Mouse (Mus musculus) cerebellum, adult 8-10 months (tissue): Measurements from ENCODE around the gene Cd274.

ENCODE experiments used
- DNase-seq: peaks from one replicate; pipeline ENCODE4 v3.0.0; 2022

Cd274 gene

DNA sequence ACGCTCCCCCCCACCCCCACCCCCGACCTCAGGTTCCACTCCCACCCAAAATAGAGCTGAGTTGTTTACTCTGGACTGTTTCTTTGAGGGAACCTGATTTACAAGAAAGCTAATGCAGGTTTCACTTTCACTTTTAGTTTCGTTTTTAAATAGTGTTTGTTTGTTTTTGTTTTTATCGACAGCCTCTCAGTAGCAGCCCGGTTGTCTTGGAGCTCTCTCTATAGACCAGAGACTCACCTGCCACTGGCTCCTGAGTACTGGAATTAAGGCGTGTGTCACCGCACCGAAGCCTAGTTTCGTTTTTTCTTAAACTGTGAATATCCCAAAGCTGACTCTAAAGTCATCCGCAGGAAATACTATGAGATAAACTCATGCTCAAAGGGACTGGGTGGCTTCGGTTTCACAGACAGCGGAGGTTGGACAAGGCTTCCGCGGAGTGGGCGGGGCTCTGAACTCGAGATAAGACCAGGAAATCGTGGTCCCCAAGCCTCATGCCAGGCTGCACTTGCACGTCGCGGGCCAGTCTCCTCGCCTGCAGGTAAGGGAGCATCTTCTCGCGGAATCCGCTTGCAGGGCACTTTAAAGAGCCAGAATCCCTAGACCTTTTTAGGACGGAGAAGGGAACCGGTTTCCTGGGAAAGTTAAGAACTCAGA, at the start of gene Cd274, which contains the start of gene Plgrkt:
Gene Cd274 (plus strand): TSS at position 487 of the 654 bp plus-strand sequence.
Gene Plgrkt (minus strand): TSS at position 422 of the 654 bp plus-strand sequence.
- peak; percentile 41 for DNase-seq

DNA sequence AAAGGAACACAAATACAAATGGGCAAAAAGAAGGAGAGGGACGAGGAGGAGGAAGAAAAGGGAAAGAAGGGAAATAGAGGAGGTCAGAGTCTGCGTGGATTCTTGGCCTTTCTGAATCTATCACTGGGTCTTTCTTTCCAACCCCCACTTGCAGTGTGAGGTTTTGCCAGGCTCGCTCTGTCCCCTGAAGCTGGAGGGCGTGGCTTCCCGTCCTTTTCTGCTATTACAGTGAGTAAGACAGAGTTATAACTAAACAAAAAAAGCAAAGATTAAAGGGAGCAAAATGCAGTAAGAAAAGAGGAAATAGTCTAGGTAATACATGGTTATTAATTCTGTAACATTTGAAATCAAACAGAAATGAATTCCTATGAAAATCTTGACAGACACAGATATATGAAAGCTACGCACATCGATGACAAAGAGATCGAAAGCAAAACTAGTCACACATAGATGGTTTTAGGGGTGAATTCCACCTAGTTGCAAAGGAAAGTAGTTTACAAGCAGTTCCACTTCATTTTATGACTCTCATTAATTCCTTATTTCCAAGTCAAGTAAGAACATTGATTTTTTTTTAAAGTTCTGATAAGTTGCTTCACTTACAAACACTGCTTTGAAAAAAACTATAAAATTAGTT, 43.7 kb upstream of the Cd274 start:
- DNase-seq, result no peak

DNA sequence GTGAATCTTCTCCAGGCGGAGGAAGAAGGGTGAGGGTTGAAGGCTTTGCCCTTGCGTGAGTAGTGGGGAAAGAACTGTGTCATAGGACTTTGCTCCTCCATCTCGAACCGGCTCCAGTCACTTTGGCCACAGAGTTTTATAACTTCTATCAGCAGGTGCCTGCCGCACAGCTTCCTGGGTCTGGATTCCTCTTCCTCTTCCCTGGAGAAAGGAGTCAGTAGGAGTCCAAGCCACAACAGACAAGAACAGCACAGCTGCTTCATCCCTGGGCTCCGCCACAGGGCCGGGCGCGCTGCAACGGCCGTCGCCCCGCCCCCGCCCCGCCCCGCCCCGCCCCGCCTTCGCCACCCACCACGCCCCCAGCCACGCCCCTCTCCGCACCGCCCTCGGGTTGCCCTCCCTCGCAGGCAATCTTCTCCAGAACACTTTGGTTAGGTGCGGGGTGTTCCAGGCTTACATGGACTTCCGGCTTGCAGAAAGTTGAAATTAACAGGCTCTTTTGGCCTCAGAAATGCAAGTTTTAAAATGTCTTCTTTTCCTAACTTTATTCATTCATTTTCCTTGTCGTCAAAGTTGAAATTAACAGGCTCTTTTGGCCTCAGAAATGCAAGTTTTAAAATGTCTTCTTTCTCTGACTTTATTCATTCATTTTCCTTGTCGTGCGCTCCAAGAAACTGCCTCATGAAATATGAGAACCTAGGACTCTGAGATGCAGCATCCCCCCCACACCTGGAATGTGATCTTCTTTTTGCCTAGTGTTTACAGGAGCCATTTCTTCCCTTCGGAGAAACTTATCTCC, 42.0 kb upstream of the Cd274 start, which contains the start of gene Insl6:
Gene Insl6 (minus strand): TSS at position 304 of the 799 bp plus-strand sequence.
- peak; percentile 9 for DNase-seq

DNA sequence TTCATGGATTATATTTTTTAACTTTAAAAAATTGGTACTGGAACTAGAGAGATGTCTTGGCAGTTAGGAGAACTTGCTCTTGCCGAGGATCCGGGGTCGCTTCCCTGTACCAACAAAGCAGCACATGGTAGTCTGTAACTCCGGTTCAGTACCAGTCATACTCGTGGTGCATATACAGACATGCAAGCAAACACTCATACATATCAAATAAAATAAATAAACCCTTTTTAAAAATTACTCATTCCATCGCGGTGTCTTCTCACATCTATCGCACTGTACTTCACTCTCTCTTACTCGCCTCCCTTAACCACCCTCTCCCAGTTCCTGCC, 41.4 kb upstream of the Cd274 start:
- no peak for DNase-seq

DNA sequence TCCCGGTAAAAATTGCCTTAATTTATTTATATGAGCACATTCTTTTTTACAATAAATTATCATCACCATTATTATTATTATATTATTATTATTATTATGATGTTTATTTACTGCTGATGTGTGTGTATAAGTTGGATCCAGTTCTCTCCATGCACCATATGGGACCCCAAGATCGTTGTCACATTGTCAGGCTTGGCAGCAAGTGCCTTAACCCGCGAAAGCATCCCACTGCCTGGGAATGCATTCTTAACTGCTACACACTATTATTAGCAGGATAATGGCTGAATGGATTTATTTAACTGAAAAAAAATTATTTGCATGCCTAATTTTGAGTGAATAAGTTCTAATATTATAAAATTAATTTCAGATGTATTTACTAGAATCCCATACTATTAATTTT, 40.9 kb upstream of the Cd274 start:
- no peak for DNase-seq

DNA sequence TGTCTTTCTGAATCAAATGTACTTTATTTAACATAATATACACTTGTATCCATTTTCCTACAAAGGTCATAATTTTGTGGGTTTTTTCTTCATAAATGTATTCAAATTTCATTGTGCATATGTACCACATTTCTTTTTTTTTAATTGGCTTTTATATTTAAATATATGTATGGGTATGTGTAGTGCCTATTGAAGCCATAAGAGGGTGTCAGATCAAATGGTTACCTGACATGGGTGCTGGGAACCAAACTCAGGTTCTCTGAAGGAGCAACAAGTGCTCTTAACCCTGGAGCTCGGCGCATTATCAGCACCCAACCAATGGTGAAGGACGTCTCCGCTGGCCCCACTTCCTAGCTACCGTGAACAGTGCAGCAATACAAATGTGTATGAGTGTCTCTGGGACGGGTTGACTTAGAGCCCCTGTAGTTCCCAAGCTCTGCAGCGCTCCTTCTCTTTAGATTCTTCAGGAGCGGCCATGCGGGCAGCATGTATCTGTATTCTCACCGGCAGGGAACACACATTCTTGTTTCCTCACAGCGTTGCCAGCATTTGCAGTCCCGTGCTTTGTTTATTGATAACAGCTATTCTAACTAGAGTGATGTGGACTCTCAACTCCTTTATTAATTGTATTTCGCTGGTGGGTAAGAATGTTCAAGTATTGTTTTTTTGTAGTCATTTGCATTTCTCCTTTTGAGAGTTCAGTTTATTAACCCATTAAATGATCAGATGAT, 40.3 kb upstream of the Cd274 start:
- no peak for DNase-seq

DNA sequence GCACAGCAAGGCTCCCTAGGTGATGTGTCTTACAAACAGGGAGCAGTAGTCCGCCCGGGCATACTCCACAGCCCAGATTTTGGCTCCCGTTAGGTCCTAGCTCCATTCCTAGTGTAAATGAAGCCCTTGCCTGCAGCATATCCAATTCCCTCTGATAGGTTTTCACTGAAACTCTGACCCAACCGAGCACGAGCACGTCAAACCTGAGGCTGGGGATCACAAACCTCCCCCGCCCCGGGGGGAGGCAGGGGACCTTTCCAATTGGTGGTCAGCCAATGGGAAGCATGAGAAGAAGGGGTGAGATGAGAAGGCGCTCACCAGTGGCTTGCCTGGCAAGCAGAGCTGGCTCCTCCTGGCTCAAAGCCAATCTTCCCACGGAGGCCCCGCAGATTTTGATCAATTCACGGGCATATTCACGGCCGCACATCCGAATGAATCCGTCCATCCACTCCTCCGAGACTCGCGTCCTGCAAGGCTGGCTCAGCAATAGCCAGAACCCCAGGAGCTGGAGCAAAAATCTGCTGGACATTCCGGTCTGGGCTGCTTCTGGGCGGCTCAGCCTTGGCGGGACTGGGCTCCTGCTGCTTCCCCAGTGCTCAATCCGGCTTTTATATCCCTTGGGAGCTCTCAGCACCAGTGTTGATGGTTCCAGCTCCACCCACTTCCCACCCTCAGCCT, 33.0 kb upstream of the Cd274 start, which contains the start of gene Rln1:
Gene Rln1 (minus strand): TSS at position 603 of the 678 bp plus-strand sequence.
- DNase-seq, result peak; percentile 21

DNA sequence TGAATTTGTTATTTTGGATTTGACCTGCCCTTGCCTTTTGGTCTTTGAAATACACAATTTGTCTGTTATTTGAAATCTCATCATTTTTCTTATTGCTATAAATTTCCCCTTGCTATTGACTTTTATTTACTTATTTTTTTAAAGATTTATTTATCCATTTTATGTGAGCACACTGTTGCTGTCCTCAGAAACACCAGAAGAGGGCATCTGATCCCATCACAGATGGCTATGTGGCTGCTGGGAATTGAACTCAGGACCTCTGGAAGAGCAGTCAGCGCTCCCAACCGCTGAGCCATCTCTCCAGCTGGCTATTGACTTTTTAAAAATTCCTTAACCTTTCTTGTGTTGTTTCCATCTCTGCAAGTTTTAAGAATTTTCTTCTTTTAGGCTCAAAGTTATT, 30.6 kb upstream of the Cd274 start:
- no peak for DNase-seq

DNA sequence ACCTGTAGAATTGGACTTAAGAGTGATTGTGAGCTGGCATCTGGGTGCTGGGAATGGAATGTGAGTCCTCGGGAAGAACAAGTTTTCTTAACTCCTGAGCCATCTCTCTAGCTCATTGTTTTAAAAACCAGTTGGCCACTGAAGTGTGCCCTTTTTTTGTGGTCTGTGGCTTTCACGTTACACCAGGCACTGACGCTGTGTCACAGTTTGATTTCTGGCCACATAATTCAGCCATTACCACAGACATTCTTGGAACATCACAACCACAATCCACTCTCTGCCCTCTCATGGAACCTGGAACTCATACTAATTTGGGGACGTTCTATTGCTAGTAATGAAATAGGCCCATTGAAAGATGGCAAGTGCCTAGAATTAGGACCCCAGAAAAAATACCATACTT, 26.2 kb upstream of the Cd274 start:
- no peak for DNase-seq

DNA sequence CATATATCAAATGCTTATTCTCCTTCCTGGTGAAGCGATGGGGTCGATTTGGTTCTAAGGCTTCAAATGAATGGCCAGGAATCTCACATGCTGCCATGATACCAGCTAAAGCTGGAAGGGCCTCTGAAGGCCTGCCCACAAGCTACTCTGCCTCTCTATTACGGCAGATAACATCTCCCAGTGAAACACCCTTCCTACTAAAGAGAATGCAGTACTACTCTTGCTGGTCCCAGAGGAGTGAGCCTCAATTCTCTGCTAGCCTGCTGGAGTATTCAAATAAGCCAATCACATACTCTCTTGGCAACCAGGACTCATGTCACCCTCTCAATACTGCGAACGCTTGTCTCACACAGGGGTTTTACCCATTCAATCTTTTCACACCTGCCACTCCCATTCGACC, 25.0 kb upstream of the Cd274 start:
- no peak for DNase-seq

DNA sequence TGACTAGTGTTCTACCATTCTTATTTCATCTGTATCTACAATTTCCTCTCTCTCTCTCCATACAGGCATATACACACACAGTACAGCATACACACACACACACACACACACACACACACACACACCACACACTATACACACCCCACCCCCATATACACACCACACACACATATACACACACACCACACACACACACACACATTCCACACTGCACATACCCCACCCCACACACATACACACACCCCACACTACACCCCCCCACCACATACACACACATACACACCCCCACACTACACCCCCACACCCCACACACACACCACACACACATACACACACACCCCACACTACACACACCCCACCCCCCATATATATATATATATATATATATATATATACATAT, 22.4 kb upstream of the Cd274 start:
- no peak for DNase-seq

DNA sequence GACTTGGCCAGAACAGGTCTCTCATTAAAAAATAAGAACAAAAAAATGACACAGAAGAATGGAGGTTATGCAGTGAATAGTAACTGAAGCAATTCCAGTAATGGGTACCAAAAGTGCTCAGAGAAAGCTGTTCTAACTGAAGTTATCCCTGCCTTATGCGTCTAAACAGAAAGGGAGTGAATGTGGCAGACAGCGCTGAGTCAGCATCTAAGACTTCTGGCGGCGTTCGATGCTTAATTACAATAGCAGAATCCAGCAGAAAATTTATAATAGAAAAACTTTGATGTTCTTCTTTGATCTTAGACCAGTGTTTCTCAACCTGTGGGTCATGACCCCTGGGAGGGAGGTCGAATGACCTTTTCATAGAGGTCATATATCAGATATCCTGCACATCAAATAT, 21.6 kb upstream of the Cd274 start:
- no peak for DNase-seq

DNA sequence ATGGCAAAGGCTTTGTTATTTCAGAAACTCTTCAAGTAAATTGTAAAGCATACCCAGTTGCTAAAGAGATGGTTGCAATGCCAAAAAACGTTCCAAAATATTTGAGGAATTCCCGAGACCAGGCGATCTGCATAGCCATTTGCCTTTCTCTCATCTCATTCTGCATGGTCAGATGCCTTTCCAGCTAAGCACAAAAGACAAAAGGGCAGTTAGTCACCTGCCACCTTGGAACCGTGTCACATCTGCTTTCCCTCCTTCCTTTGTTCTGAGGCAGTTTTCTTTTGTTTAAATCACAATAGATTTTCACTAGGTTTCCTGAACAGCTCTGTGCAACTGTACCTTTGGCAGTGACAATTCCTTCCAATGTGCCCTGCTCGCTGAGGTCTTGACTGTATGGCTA, 16.3 kb upstream of the Cd274 start:
- no peak for DNase-seq

DNA sequence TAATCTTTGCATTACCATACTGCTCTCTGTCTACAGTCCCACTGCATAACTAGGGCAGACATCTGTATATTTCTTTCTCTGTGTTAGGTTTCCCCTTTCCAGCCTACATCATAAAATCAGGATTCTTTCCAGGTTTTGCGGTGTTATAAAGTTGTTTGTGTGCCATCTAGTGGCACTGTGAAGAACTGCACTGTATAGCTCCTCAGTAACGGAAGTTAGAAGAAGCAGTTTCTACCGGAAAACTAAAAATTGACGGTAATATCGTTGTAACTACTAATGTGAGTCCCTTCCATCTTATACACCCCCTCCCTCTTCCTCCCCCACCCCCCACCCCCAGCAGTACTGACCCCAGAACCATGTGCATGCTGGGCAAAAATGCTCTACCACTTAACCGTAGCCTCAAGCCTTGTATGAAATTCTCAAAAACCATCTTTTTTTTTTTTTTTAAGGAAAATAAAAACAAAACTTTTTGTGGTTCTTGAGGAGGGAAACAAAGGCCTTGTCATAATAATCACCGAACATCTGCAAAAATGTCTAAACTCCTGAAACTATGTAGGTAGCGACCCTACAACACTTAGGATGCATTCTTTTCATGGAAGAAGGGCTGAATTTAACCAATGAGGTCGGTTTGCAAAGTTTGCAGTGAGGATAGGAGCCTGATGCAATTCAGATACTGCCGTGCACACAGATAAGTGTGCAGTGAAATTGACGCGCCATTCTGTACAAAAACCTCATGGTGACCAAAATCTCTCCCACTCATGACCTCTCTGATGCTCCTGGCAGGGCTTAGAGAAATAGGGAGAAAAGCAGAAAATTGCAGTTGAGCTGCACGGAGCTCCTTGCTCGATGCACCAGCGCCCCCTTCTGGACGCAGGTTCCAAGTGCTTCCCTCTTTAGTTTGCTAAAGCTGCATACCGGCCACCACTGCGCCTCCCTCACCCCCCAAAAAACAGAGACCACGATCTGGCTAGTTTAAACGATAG, 12.1 kb upstream of the Cd274 start:
- DNase-seq, result peak; percentile 85

DNA sequence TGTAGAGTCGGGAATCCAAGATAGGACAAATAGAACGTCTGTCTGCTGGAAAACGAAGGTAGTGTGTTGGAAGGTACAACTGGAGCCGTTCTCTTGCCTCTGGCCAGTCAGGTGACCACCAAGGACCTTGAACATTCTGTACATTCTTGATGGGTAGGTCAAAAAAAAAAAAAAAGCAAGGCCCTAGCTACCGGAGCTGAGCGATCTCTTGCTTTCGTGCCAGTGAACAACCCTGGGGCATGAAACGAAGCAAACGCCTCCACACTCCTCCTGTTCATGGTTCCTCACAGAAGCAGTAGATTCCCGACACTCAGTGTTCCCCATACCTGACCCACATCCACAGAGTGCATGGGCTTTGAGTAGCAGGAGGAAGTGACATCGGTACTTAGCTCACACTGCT, 11.0 kb upstream of the Cd274 start:
- no peak for DNase-seq

DNA sequence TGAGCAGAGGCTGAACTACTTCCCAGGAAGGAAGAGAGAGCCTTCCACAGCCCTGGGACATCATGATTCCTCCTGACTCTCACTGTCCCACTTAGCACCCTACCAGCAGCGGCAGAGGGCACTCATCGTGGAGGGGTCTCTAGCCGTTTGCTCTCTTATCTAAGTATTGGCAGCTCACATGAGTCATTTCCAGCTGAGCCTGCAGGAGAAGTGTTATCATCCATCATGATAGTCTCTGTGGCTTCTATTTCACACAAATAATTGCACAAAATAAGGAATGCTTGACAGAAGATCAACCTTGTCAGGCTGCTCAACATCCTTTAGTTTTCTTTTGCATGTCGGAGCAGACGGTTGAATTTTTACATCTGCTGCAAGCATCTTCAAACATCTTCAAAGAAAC, 7.0 kb upstream of the Cd274 start:
- no peak for DNase-seq

DNA sequence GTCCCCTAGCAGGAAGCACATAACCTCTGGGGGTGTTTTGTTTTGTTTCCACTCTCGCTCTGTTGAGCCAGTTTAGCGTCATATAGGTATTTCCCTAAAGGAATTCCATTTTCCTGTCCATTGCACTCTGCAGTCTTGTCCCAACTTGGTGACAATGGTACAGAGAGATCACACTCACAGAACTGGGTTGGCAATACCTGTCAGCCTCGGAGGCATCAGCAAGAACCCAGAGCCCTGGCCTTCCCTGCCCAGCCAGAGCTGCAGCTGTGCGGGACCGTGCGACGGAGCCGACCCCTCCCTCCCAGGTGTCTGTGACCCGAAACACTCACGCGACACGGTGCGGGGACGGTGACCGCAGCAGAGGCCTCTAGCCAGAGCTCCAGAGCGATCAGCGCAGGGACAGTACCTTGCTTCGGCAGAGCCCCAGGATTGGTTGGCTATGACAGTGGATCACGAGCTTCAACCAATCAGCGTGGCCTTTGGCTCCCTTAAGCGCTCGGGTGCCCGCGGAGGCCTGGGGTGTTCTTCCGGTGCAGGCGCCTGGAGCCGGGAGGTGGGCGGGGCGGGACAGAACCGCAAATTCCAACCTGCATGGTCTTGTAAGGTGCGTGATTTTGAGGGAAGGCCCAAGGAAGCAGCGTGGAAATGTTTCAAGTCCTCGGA, 5.7 kb upstream of the Cd274 start:
- peak; percentile 91 for DNase-seq

DNA sequence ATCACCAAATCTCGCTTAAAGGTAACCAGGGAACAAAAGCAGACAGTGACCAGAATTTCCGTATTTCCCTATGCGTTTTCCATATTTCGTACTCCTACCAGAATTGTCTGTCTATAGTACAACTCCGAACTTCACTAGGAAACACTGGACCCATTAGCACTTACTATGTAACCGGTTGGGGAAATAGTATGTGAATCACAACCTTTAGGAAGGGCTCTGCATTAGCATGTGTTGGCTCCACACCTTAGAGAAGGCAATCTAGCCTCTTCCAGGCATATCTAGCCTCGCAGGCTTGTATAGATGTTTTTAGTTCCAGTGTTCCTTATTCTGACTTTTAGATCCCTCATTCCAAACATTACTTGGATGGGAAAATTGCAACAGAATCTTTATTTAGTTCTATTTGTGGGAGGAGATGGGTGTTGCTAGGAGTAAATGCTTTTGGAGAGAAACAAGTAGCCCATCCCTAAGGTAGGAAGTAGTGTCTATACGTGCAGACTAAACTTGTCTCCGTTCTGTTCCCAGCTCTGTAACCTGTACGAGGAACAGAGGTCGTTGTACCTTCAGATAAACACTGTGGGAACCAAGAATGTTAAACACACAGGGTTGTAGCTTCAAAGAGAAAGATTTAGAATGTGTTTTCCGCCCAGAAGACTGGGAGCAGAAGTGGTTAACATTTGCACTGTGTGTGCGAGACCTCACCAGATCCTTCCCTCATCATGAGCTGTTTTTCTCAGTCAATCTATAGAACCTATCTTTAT, 4.9 kb upstream of the Cd274 start:
- DNase-seq, result no peak

DNA sequence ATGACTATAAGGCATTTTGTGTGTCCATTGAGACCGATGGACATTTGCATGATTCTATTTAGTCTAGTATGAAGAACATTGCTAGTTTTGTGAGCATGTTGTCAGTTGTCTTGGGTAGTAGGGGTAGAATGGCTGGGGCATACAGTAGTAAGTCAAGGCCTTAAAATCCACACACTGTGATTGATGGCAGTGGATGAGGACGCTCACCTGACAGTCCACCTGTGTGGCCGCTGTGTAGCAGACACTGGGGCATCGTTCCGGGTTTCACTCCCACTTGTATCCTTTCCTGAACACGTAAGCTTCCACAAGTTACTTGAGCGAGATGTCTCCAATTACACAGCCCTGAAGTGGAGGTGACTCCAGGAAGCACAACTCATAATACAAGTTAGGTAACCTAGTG, 3.7 kb upstream of the Cd274 start:
- DNase-seq, result no peak

DNA sequence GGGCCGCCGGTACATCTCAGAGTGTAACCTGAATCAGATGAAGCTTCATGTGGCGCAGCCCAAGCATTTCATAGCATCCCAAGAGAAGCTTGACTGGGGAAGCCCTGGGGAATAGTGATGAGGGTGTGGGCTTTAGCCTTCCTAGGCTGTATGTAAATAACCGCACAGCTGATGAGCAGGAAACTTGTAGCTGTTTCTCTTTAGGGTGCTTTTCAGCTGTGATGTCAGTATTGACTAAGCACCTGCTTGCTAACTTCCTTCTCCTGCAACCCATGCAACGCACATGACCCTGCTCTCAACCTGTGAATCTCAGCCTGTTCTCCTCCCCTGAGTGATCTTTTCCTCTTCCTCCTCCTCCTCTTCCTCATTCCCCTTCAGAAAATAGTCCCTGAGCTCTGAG, 3.2 kb upstream of the Cd274 start:
- no peak for DNase-seq
